Mouse (Mus musculus) limb, embryonic 15.5 days (tissue): ENCODE data around the gene Notch2. TPM values are rescaled to one million over a fixed set of nuclear protein-coding genes. Genes with fewer than 3 reads are reported as not detected.

Experiments
- ATAC-seq: fragments of 200-750 bp; cut with Nextera tagmentation; 2 replicates; pipeline ENCODE4 v1.8.0; 2017; ENCODE audit warnings: low read depth, moderate TSS enrichment; ENCODE audit not compliant: insufficient number of reproducible peaks, low FRiP score, low TSS enrichment
- H3K27ac ChIP-seq: fragments of 300-500 bp; sonication (generic); 2 replicates; pipeline ENCODE4 v1.5.1; 2015; ENCODE audit warnings: moderate library complexity, mild to moderate bottlenecking, inconsistent platforms
- H3K27me3 ChIP-seq: fragments of 300-500 bp; sonication (generic); 2 replicates; pipeline ENCODE4 v1.6.1; 2015; ENCODE audit warnings: inconsistent platforms
- H3K36me3 ChIP-seq: fragments of 300-500 bp; sonication (generic); 2 replicates; pipeline ENCODE4 v1.6.1; 2015; ENCODE audit warnings: inconsistent platforms
- H3K4me1 ChIP-seq: fragments of 300-500 bp; sonication (generic); 2 replicates; pipeline ENCODE4 v1.6.1; 2015; ENCODE audit warnings: inconsistent platforms
- H3K4me2 ChIP-seq: fragments of 300-500 bp; sonication (generic); 2 replicates; pipeline ENCODE4 v1.6.1; 2015; ENCODE audit warnings: mild to moderate bottlenecking, inconsistent platforms
- H3K4me3 ChIP-seq: fragments of 300-500 bp; sonication (generic); 2 replicates; pipeline ENCODE4 v1.5.1; 2015; ENCODE audit warnings: mild to moderate bottlenecking, inconsistent platforms
- H3K9ac ChIP-seq: fragments of 300-500 bp; sonication (generic); 2 replicates; pipeline ENCODE4 v1.6.1; 2015; ENCODE audit warnings: inconsistent platforms
- H3K9me3 ChIP-seq: fragments of 300-500 bp; sonication (generic); 2 replicates; pipeline ENCODE4 v1.6.1; 2016; ENCODE audit warnings: inconsistent platforms
- WGBS: fragments of 180-500 bp; shearing (Covaris S2); methylation state at CpG from one replicate; pipeline ENCODE4 v1.1.7; 2015; 5-methylcytosine and 5-hydroxymethylcytosine counted together
- polyA plus RNA-seq: library from polyadenylated mRNA; unstranded; fragments of >200 nt; fragmentation: Nextera tagmentation; extraction: Ambion mirVana; gene quantifications from 2 replicates; pipeline ENCODE4 v1.2.1, GENCODE M21; 2015

Notch2 gene
- polyA plus RNA-seq, 1 experiment from 2014 or later: 40.8 TPM

DNA sequence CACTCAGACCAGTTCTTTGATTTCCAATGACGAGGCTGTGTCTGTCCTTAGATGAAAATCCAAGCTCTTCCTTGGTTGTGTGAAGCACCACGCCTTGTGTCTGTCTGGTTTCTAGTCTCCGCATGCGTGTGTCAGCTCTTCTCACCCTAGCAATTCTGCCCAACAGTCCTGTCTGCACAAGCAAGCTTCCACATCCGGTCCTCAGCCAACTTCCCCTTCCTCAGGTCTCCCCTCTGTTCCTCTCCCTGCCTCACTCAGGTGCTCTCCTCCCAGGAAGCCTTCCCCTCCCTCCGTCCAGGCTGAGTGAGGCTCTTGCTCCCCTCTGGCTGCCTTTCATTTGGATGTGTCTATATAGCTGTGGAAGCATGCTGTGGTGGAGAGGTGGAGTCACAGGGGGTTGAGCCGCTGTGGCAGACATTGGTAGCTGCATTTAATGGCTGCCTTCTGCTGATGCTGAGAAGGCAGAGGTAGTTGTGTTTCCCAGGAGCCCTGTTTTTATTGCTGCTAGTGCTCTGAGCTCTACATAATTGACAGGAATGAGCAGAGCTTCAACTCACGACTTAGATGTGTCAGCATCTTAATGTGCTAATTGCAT lies 70.8 kb downstream of the Notch2 start:
- ATAC-seq: no peak
- peaks cover 52% of the 10 kb centered on the region for H3K4me1 ChIP-seq
- H3K9me3 ChIP-seq: no peaks in the 10 kb centered on the region
- H3K27me3 ChIP-seq: no peaks in the 10 kb centered on the region
- peaks cover 25% of the 10 kb centered on the region for H3K36me3 ChIP-seq
- no peak overlapping the region for H3K9ac ChIP-seq
- no peak overlapping the region for H3K4me3 ChIP-seq
- H3K27ac ChIP-seq: peak overlapping the region; percentile 43; the same call in 1 of the 2 replicates
- no peak overlapping the region for H3K4me2 ChIP-seq
- WGBS: 50% methylated on average over 8 of the region's 8 CpGs

DNA sequence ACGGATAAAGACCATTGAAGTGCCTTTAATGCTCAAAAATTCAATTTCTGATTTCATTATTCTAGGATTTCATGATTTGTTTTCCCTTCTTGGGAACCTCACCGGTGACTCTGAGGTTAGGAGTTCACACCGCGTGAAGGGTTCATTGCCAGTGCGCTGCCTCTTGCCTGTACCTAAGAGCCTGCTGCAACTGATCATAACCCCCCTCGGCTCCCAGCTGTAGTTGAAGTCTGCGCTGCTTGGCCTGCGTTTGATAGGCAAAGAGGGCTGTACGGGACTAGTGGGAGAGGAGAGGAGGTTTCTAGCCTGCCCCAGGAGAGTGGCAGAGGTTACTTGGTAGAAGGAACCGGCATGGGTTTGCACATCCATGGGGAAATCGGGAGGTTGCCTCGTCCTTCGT lies 71.5 kb downstream of the Notch2 start:
- no peaks in the 10 kb centered on the region for H3K9me3 ChIP-seq
- peaks cover 59% of the 10 kb centered on the region for H3K4me1 ChIP-seq
- no peak overlapping the region for H3K9ac ChIP-seq
- peaks cover 25% of the 10 kb centered on the region for H3K36me3 ChIP-seq
- H3K27me3 ChIP-seq: no peaks in the 10 kb centered on the region
- WGBS: 52% methylated on average over 13 of the region's 13 CpGs
- H3K4me2 ChIP-seq: no peak overlapping the region
- H3K27ac ChIP-seq: peak overlapping the region; percentile 90
- no peak for ATAC-seq
- H3K4me3 ChIP-seq: no peak overlapping the region

- H3K27ac ChIP-seq: peak overlapping the region; percentile 90
- H3K4me3 ChIP-seq: no peak overlapping the region
- peak; percentile 67 for ATAC-seq
- no peak overlapping the region for H3K9ac ChIP-seq
- peaks cover 65% of the 10 kb centered on the region for H3K4me1 ChIP-seq
- no peaks in the 10 kb centered on the region for H3K9me3 ChIP-seq
- WGBS: 14% methylated on average over 5 of the region's 5 CpGs
- no peaks in the 10 kb centered on the region for H3K27me3 ChIP-seq
- H3K4me2 ChIP-seq: peak overlapping the region; percentile 26
- peaks cover 21% of the 10 kb centered on the region for H3K36me3 ChIP-seq
Measured at GRCm38 (mm10) chr3:98085812-98086268, 72.5 kb downstream of the Notch2 start.

DNA sequence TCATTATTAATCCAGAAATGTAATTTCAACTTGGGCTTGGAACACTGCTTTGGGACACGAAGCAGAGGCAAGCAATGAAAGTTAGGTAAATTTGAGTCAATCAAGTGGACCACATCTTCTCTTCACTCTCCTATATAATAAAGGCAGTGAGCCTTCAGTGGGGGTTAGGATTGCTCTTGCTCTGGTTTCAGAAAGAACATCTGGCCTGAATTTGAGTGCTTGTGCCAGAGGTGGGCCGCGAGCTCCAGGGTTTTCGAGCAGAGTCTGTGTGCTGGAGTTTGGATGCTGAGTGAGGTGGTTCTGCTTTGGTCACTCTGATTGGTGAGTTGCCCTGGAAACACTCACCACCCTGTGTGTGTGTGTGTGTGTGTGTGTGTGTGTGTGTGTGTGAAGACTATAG lies 73.1 kb downstream of the Notch2 start:
- peaks cover 65% of the 10 kb centered on the region for H3K4me1 ChIP-seq
- H3K9ac ChIP-seq: no peak overlapping the region
- no peaks in the 10 kb centered on the region for H3K27me3 ChIP-seq
- no peak overlapping the region for H3K4me3 ChIP-seq
- H3K4me2 ChIP-seq: no peak overlapping the region
- no peaks in the 10 kb centered on the region for H3K9me3 ChIP-seq
- WGBS: 33% methylated on average over 4 of the region's 4 CpGs
- peak overlapping the region; percentile 90 for H3K27ac ChIP-seq
- peaks cover 20% of the 10 kb centered on the region for H3K36me3 ChIP-seq
- peak; percentile 45; the same call in 1 of the 2 replicates for ATAC-seq

- Histone ChIP-seq H3K4me3 (no peak overlapping the region), H3K36me3 (peaks cover 15% of the 10 kb centered on the region), H3K9me3 (no peaks in the 10 kb centered on the region), H3K27ac (peak overlapping the region; percentile 90), H3K9ac (no peak overlapping the region), H3K4me1 (peaks cover 65% of the 10 kb centered on the region), H3K4me2 (no peak overlapping the region), H3K27me3 (no peaks in the 10 kb centered on the region)
- no peak for ATAC-seq
- WGBS: 44% methylated on average over 5 of the region's 5 CpGs
Measured at GRCm38 (mm10) chr3:98086860-98087259, 73.5 kb downstream of the Notch2 start.

DNA sequence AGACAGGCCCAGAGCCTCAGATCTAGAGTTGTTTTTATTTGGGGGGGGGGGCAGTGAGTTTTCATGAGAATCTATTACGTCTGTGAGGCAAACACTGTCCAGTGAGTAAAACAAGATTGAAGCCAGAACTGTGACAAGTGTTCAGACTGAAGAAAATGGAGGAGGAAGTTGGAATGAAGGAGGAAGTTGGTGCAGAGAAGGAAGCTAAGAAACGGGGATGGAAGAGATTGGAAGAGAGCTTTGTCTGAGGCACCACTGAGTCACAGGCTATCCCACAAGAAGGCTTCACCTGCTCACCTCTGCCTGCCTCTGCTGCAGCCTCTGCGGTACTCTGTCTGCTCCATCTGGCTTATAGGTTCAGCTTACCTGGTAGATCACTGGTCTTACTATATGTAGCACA lies 74.2 kb downstream of the Notch2 start:
- Histone ChIP-seq H3K4me1 (peaks cover 68% of the 10 kb centered on the region), H3K27me3 (no peaks in the 10 kb centered on the region), H3K27ac (no peak overlapping the region), H3K9ac (no peak overlapping the region), H3K4me3 (no peak overlapping the region), H3K36me3 (peaks cover 10% of the 10 kb centered on the region), H3K4me2 (no peak overlapping the region), H3K9me3 (no peaks in the 10 kb centered on the region)
- ATAC-seq: no peak
- WGBS: 89% methylated on average over 3 of the region's 3 CpGs

DNA sequence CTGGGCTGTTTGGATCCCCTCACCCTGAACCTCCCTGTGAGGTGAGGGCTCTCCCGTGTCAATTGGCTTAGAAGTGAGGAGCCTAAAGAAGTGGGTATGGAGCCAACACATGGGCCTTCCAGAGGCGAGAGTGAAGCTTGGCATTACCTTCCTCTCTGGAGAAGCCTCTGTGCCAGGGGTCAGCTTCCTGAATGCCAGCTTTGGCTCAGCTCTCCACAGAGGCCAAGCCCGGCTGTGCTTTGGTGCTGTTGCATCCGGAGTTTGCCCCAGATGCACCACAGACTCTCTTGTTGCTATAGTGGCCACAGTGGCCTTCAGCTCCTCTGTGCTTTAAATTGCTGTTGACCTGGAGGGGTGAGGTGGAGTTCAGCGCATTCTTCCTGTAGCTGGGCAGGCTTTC lies 76.4 kb downstream of the Notch2 start:
- peaks cover 75% of the 10 kb centered on the region for H3K4me1 ChIP-seq
- H3K27me3 ChIP-seq: no peaks in the 10 kb centered on the region
- H3K36me3 ChIP-seq: peaks cover 10% of the 10 kb centered on the region; the same call in 1 of the 2 replicates
- H3K9me3 ChIP-seq: no peaks in the 10 kb centered on the region
- ATAC-seq: peak; percentile 33; the same call in 1 of the 2 replicates
- H3K4me2 ChIP-seq: no peak overlapping the region
- H3K9ac ChIP-seq: no peak overlapping the region
- no peak overlapping the region for H3K4me3 ChIP-seq
- 51% methylated on average over 5 of the region's 5 CpGs for WGBS
- peak overlapping the region; percentile 74 for H3K27ac ChIP-seq

DNA sequence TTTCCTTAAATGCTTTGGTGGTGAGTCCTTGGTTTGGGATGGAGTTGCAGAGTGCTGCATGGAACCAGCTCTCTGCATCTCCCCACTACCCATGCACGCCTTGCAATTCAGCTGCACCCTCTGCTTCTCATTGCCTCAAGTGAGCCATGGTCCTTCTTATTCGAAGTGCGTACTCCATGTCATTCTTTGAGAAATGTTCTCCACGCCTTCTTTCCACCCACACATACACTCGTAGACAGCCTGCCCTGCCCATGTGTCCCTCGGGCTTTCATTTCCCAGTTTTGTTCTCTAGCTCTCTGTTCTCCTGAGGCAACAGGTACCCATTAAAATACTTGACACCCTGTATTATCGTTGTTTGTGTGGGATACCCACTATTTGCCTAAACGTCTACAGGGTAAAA lies 76.8 kb downstream of the Notch2 start:
- WGBS: 65% methylated on average over 8 of the region's 8 CpGs
- no peaks in the 10 kb centered on the region for H3K27me3 ChIP-seq
- H3K4me3 ChIP-seq: no peak overlapping the region
- H3K4me2 ChIP-seq: no peak overlapping the region
- peak overlapping the region; percentile 74 for H3K27ac ChIP-seq
- H3K9me3 ChIP-seq: no peaks in the 10 kb centered on the region
- peaks cover 72% of the 10 kb centered on the region for H3K4me1 ChIP-seq
- no peak overlapping the region for H3K9ac ChIP-seq
- no peak for ATAC-seq
- peaks cover 10% of the 10 kb centered on the region; the same call in 1 of the 2 replicates for H3K36me3 ChIP-seq

DNA sequence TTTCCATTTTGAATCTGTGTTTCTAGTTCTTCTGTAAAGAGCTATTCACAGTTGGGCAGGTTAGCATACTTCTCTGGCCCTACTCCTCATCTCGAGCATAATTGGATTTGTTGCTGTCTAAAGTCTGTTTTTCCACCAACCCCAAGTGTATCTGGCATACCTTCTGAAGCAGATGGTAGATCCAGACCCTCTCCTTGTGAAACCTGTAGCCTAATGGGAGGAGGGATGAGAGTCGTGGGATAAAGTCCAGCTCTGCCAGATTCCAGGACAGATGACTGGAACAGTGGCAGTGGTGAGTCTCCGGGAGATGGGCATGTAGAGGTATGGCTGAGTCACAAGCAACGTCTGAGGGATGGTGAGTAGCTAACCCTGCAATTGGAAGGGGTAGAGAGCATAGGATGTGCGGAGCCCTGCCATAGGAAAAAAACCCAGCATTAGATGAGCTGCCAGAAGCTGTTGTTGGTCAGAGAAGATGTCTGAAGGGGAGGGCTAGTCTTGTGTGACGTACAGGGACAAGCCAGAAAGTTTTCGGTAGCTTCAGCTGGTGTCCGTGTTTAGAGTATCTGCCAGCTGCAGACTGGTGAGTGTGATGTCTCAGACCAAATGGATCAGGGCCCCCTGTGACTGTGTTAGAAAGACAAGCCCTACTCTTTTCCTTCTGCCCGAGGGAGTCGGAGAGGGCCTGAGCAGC lies 79.5 kb downstream of the Notch2 start:
- H3K4me2 ChIP-seq: no peak overlapping the region
- 69% methylated on average over 10 of the region's 10 CpGs for WGBS
- no peak for ATAC-seq
- no peaks in the 10 kb centered on the region for H3K9me3 ChIP-seq
- no peak overlapping the region for H3K27ac ChIP-seq
- no peak overlapping the region for H3K9ac ChIP-seq
- H3K4me3 ChIP-seq: no peak overlapping the region
- peaks cover 22% of the 10 kb centered on the region for H3K36me3 ChIP-seq
- H3K27me3 ChIP-seq: no peaks in the 10 kb centered on the region
- H3K4me1 ChIP-seq: peaks cover 51% of the 10 kb centered on the region

DNA sequence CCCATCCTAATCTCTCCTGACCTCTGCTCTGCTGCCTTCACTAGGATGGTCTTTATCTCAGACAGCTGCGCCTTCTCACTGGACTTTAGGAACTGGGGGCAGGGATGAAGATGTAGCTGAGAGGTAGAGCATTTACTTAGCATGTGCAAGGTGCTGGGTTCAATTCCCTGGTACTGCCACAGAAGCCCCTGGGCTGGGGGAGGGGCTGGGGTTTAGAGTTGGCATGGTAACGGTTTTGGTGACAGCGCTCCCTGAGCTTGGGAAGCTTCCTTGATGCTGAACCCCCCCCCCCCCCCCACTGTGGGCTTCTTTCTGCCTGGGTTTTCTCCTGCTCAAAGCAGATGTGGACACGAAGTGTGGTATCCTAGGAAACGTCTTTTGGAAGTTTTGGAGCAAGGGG lies 80.6 kb downstream of the Notch2 start:
- Histone ChIP-seq H3K36me3 (peaks cover 30% of the 10 kb centered on the region), H3K9me3 (no peaks in the 10 kb centered on the region), H3K4me3 (no peak overlapping the region), H3K27ac (no peak overlapping the region), H3K4me1 (peaks cover 52% of the 10 kb centered on the region), H3K9ac (no peak overlapping the region), H3K27me3 (no peaks in the 10 kb centered on the region), H3K4me2 (no peak overlapping the region)
- WGBS: 71% methylated on average over 5 of the region's 5 CpGs
- no peak for ATAC-seq

DNA sequence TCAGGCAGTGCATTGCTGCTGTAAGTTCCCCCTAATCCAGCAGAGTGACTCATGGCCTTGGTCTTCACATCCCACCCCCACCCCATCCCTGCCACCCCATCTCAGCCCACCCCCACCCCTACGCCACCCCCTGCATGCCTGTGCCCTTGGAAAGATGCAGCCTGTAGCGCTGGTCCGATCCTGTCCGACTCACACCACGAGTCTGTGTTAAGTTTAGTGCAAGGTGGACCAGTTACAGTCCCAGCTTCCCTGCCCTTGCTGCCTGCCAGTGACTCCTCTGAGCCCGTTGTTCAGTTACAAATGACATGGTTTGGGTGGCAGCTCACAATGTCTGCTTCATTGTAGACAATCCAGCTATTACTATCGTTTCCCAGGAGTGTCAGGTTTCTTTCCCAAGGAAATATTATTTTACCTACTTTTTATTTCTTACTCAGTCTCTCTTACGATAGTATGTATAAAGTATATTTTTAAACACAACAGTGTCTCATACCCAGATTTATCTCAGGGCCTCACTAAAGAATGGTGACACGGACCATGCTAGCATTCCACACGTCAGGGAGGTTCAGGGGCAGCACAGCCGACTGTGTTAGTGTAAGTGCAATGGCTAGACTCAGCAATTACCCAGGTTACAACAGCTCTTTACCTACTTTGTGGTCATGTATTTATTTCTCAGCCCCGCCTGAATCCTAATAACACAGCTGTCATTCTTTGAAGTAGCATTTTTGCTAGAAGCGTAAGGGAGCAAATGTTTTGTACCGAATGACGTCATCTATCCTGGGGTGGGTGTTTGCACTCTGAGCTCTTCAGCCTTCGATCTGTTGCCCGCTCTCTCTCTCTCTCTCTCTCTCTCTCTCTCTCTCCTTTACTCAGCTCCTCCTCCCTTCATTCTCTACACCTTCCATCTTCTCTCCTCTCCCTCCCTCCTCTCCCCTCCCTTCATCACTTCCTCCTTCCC lies 81.6 kb downstream of the Notch2 start:
- Histone ChIP-seq H3K27ac (peak overlapping the region; percentile 33; the same call in 1 of the 2 replicates), H3K9me3 (no peaks in the 10 kb centered on the region)

More for the DNA sequence above, 81.6 kb downstream of the Notch2 start:
- peaks cover 42% of the 10 kb centered on the region for H3K4me1 ChIP-seq
- H3K27me3 ChIP-seq: no peaks in the 10 kb centered on the region
- H3K4me3 ChIP-seq: no peak overlapping the region
- ATAC-seq: no peak
- WGBS: 46% methylated on average over 17 of the region's 17 CpGs
- no peak overlapping the region for H3K4me2 ChIP-seq
- H3K36me3 ChIP-seq: peaks cover 40% of the 10 kb centered on the region
- no peak overlapping the region for H3K9ac ChIP-seq
